Mouse (Mus musculus): Measurements from ENCODE around the gene Htr2a. TPM values are rescaled to one million over a fixed set of nuclear protein-coding genes. Genes with fewer than 3 reads are reported as not detected.

The Htr2a gene
- total RNA-seq, 1 experiment from 2014 or later, result not detected

DNA sequence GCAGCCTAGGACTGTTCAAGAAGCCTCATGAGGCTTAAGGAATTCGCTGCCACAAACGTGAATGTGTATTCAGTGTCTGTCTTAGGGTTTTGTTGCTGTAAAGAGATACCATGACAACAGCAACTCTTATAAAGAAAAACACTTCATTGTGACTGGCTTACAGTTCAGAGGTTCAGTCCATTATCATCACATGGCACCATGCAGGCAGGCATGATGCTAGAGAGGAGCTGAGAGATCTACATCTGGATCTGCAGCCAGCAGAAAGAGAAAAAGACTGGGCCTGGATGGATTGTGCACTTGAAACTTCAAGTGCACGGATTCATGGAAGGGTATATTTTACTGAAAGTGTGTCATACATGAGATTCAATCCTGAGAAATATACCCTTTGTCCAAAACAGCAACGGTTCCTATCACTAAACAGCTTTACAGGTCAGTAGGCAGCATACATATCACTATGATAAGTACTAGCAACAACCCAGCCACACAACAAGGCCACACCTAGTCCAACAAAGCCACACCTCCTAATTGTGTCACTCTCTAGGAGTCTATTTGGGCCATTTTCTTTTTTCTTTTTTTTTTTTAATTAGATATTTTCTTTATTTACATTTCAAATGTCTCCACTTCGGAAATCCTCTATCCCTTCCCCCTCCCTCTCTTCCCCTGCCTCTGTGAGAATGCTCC, 43.8 kb downstream of the Htr2a start:
- no peak for ATAC-seq (replicated peaks; ENCODE audit: insufficient number of reproducible peaks, low FRiP score, low TSS enrichment, poor library complexity, severe bottlenecking)

DNA sequence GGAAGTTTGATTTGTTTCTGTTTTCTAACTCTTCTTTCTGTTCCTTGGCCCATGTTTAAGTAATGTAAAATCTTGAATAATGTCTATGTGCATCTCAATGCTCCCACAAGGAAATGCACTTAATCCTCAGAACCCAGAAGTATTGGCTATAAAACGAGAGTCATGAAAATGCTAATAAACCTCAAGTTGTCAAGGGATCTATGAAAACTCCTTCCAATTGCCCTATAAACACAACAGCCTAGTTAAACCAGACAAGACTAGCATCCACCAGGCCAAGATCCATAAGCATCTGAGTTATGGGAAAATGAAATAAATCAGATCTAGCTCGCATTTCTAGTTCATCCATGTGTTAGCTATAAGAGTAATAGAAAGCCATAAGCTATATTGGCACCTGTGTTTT, 51.3 kb downstream of the Htr2a start:
- no peak for ATAC-seq (replicated peaks; ENCODE audit: insufficient number of reproducible peaks, low FRiP score, low TSS enrichment, poor library complexity, severe bottlenecking)

DNA sequence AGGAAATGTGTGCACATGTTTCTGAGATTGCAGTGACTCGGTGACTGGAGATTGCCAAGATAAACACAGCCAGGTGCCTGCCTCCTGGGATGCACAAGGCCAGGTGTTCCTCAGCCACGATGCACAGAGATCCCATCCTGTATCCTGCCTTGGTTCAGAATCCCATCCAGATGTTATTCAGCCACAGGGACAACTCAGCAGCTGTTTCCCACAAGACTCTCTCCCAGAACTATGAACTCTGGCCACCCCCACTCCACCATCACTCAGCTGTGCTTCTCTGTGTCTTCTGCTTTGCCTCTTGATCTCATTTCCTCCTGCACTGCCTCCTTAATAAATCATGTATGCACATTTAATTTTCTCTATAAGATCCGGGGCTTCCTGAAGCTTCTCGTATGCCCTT, 56.1 kb downstream of the Htr2a start:
- no peak for ATAC-seq (replicated peaks; ENCODE audit: insufficient number of reproducible peaks, low FRiP score, low TSS enrichment, poor library complexity, severe bottlenecking)

DNA sequence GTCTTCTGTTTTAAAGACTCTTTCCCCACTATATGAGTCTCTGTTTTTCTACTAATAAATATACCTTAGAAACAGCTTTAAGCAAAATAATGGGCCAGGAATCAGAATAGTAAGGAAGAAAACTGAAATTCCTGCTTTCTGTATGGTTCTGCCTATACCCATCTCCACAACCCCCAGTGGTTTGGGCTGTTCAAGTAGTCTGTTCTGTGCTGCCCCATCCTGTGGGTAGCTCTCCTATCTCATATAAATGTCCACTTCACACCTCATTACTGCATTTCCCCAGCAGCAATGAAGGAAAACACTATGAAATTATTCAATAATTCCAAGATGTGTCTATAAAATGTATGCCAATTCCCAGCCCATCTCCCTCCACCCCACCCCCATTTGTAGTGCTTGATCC, 56.8 kb downstream of the Htr2a start:
- no peak for ATAC-seq (replicated peaks; ENCODE audit: insufficient number of reproducible peaks, low FRiP score, low TSS enrichment, poor library complexity, severe bottlenecking)

DNA sequence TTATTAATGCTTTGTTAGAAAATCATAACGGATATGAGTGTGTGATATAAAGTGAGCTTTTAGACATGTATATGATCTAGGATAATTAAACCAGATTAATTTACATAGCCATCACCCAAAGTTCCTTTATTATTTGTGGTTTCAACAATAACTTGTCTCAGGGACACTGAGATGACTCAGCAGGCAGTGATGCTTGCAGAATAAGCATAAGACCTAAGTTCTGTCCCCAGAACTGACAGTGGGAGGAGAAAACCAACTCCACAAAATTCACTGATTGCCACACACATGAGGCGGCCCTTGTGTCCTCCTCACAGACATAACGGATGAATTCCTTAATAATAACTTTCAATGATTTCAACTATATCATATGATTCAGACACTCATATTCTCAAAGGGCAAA, 58.6 kb downstream of the Htr2a start:
- ATAC-seq (replicated peaks; ENCODE audit: insufficient number of reproducible peaks, low FRiP score, low TSS enrichment, poor library complexity, severe bottlenecking), result no peak

DNA sequence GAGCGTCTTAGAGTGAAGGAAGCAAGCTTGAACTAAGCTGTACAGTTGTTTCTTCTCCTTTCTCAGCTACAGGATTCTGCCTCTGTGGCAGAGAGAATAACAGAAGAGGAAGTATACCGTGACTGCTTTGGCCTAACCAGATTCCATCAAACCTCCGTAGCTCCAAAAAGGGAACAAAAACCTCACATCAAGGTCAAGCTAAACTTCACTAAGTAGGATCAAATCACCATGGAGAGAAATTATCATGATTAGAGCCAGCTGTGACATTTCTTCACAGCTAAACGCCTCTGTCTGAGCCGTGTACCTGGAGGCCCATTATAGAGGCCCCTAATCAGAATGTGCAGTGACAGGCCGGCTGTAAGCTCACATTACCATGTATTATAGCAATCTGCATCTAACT, 63.3 kb downstream of the Htr2a start:
- ATAC-seq (replicated peaks; ENCODE audit: insufficient number of reproducible peaks, low FRiP score, low TSS enrichment, poor library complexity, severe bottlenecking), result peak; percentile 73

DNA sequence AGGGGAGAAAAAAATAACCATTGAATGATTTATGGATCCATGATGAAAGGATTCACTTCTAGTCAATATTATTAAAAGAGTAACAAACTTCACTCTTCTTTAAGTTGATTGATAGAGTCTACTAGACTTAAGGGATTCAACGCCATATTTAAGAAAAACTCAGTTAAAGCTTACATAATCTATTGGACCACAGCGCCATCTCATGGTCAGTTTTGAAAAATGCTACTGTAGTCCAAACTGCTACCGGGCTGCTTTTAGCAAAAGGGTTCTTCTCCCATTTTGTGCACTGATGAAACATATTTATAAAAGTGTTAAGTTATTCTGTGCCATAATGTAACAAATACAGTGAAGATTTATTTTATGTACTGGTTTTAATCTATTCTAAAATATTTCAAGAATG, 68.4 kb downstream of the Htr2a start:
- ATAC-seq (replicated peaks; ENCODE audit: insufficient number of reproducible peaks, low FRiP score, low TSS enrichment, poor library complexity, severe bottlenecking), result 0 out of 2 replicates have a peak, but pooled peaks have one; percentile 56

DNA sequence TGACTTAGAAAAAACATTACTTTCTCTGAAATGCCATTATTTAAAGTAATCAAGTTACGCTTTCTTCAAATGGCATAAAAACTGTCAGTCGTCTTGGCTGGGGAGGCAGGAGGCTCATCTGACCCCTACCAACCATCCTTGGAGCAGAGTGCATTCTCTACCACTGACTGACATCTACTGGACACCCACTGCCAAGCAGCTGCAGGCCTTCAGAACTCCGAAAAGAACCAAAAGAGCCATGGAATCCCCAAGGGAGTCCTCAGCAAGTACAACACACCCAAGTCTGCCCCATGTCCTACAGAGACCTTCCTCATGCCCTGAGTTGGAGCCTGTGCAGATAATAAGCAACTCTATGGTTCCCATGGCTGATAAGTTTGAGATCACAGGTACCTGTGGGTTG, 82.9 kb downstream of the Htr2a start:
- no peak for ATAC-seq (replicated peaks; ENCODE audit: insufficient number of reproducible peaks, low FRiP score, low TSS enrichment, poor library complexity, severe bottlenecking)

DNA sequence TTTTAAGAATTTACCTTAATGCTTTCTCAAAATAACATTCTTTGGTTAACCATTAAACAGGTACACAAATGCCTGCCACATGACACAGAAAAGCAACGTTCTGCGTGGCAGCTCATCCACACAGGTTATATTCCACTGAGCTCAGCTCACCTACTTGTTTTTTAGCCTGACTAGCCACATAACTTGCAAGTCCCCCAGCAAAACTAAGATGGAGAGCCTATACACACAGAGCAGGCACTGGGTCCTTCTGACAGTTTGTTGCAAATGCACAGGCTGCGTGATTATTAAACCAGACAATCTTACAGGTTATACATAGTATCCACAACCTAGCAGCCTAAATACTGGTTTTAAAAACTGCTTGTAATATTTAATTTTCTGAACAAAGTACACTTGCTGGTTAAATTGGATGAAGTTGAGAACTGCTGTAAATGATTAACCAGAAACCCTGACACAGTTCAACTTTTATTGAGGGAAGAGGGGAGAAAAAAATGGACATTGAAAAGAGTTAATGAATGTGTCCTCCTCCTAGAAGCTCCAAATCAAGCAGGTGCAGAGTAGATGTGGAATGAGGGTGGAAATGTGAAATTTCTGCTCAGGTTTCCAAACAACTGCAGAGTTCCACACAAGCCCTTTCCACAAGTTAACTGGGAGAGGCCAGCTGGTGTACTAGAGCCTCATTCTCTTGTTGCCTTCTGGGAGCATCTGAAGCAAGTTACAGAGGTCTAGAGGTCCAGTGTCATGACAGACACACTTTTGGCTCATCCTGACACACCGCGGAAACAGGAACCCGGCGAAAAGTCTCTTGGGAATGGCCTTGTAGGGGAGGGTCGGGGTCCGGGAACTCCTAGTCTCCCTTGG, 90.8 kb downstream of the Htr2a start:
- ATAC-seq (replicated peaks; ENCODE audit: insufficient number of reproducible peaks, low FRiP score, low TSS enrichment, poor library complexity, severe bottlenecking), result no peak

DNA sequence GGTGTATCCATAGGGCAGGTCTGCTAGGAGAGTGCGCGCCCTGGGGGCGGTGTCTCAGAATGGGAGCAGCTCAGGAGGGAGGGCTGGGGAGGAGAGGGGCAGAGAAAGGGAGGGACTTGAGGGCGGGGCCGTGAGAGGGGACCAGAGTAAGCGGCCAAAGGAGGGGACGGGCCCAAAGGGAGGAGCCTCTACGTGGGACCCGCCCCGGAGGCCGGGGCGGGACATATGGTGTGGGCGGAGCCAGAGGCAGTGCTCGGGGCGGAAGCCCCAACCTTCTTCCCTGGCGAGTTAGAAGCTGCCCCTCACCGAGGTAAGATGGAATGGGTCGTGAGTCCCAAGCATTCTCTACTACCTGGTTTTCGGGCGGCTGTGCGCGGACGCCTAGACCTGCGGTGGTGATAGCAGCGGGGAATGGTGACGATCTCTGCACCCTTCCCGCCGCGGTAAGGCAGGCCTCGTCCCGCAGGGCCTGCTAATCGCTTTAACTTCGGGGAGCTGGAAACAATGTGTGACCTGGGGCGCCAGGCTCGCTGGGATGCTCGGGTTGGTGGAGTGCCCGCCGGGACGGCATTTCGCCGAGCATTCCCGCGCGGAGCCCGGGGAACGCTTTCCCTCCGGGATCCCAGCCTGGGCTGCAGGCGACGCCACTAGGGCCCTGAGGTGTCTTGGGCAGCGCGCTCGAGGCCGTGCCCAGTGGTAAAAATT, 91.6 kb downstream of the Htr2a start, which contains the start of gene Esd:
Esd (plus strand) TSS at position 219 of the 705 bp plus-strand sequence.
- peak; percentile 88 for ATAC-seq (replicated peaks; ENCODE audit: insufficient number of reproducible peaks, low FRiP score, low TSS enrichment, poor library complexity, severe bottlenecking)

DNA sequence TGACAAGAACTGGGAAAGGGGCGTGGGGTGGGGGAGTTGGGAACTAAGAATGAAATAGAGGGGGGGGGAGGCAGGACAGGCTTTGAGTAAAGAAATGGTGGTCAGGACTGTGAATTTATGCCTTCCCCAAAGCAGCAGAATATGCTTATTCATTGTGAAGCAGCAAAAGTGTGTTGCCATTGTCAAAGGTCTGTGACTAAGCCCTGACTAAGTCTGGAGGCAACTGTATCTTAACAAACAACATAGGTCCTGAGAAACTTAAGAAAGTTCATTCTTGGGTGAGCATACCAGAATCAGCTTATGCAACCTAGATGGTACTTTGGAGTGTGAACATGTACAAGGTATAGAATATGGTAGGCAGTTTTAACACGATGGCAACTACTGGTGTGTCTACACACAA, 92.8 kb downstream of the Htr2a start:
- no peak for ATAC-seq (replicated peaks; ENCODE audit: insufficient number of reproducible peaks, low FRiP score, low TSS enrichment, poor library complexity, severe bottlenecking)

DNA sequence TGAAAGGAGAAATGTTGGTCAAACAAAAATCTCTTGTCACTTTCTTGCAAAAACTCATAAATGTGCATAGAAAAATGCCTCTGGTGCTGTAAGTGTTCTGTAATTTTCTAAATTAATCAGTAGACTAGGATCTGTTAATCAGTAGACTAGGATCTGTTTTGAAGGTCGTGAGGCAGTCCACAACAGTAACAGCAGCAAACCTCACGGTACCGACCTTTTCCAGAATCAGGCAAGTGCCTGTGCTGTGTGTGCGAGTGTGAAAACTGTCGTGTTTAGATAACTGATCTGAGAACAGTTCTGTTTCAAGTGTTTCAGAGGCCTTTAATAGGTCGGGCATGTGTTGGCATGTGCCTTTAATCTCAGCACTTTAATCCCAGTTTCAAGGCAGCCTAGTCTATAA, 94.8 kb downstream of the Htr2a start:
- ATAC-seq (replicated peaks; ENCODE audit: insufficient number of reproducible peaks, low FRiP score, low TSS enrichment, poor library complexity, severe bottlenecking), result no peak

DNA sequence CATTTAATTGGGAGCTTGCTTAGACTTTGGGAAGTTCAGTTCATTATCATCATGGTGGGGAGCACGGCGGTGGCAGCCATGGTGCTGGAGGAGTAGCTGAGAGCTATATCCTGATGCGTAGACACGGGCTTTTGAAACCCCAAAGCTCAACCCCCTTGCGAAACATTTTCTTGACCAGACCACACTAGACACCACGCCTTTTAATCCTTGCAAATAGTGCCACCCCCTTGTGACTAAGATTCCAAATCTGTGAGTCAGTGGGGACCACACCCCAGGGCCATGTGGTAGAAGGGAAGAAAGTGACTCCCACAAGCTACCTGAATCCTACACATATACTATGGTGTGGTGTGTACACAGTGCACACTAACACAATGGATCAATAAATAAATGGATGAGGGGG, 96.2 kb downstream of the Htr2a start:
- ATAC-seq (replicated peaks; ENCODE audit: insufficient number of reproducible peaks, low FRiP score, low TSS enrichment, poor library complexity, severe bottlenecking), result 0 out of 2 replicates have a peak, but pooled peaks have one; percentile 14

Other genes starting within 250 kb of the Htr2a start
- 193 to 214 TPM (median 207 TPM) in 3 replicates for gene Esd, start 91.5 kb downstream of the Htr2a start, total RNA-seq (2017)